Mouse (Mus musculus): ENCODE measurements around the gene Rubcnl. TPM values are rescaled to one million over a fixed set of nuclear protein-coding genes. Genes with fewer than 3 reads are reported as not detected.
A peak's percentile ranks its signal among the peaks of the same experiment; 100 is the strongest.

Gene Rubcnl
- total and polyA plus RNA-seq, 3 experiments = 0.04 to 0.06 TPM; not detected in 1

DNA sequence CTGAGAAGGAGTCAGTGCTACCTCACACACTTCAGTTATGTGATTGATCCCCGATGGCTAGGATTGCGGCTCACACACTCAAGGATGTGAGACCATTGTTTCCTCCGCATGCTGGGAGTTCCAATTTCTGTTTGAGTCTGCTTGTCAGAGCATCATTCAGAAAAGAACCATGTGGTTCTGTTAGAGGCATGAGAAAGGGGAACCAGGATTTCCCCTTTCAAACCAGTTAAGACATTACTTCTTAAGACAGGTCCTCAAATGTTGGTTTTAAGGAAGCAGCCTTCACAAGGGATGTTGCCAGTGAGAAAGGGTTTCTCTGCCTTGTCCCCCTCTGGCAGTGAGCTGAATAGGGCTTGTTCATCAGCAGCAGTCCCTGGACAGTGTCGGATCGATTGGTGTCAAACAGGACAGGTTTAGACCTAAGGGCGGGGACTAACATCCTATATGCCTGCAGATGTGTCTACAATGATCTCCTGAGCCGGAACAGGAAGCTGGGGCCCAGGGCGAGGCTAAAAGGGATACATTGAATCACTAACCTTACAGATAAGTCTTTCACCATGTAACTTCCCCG, 41.1 kb downstream of the Rubcnl start:
- DNase-seq (ENCODE audit: low read depth, low spot score) = peak; percentile 47
- no peaks in the 10 kb centered on the region for H3K27me3 ChIP-seq (ENCODE audit: control insufficient read depth in 1 of 2, insufficient read depth in 2 of 2, low read length in 2 of 2)
- H3K4me1 ChIP-seq (ENCODE audit: control insufficient read depth in 1 of 2, insufficient read depth in 2 of 2, low read length in 2 of 2) = peaks cover 0 to 5% of the 10 kb centered on the region in 2 experiments; a peak in 1 of 4 replicates
- no peaks in the 10 kb centered on the region for H3K9me3 ChIP-seq (replicated peaks; ENCODE audit: insufficient read depth, low read length)
- H3K4me3 ChIP-seq (ENCODE audit: control insufficient read depth in 1 of 2, insufficient read depth in 1 of 2, low read depth in 2 of 2, low read length in 2 of 2) = no peak overlapping the region
- H3K27ac ChIP-seq (ENCODE audit: control insufficient read depth, low read depth, low read length) = no peak overlapping the region
- no peak overlapping the region for H3K9ac ChIP-seq (ENCODE audit: control insufficient read depth, low read depth, low read length, poor library complexity, severe bottlenecking)
- no peaks in the 10 kb centered on the region for H3K79me2 ChIP-seq (ENCODE audit: control insufficient read depth, insufficient read depth, low read length, poor library complexity)
- H3K36me3 ChIP-seq (ENCODE audit: control insufficient read depth in 1 of 2, insufficient read depth in 2 of 2, low read length in 2 of 2) = peaks cover 0 to 2% of the 10 kb centered on the region in 2 experiments; a peak in 1 of 4 replicates
- TF ChIP-seq POLR2AphosphoS5 (IDR thresholded peaks at IDR 0.05; ENCODE audit: borderline replicate concordance, low read depth, low read length) (no peak), ELF1 (IDR thresholded peaks at IDR 0.05; ENCODE audit: low read depth, low read length) (peak; percentile 18; the same call in 1 of the 2 replicates)

DNA sequence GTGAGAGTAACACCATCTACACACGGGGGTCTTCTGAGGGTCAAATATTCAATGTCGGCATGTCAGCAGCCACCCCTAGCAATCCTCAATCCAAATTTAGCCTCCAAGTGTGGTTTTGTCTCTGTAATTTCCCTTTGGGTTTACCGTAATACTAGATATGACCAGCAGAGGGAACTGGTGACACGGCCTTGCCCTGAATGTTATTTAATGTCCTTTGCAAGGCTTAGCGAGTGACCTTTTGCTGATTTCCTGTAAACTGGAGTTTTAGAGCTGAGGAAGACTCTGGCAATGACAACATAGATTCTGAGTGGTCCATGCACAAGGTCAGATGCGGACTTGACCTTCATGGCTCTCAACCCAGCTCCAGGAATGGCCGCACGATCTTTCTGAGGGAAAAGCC, 44.7 kb downstream of the Rubcnl start:
- Histone ChIP-seq H3K4me1 (ENCODE audit: control insufficient read depth in 1 of 2, insufficient read depth in 2 of 2, low read length in 2 of 2) (peaks cover 0 to 5% of the 10 kb centered on the region in 2 experiments; a peak in 1 of 4 replicates), H3K27me3 (ENCODE audit: control insufficient read depth in 1 of 2, insufficient read depth in 2 of 2, low read length in 2 of 2) (no peaks in the 10 kb centered on the region; a peak in 1 of 4 replicates), H3K27ac (ENCODE audit: control insufficient read depth, low read depth, low read length) (no peak overlapping the region)

DNA sequence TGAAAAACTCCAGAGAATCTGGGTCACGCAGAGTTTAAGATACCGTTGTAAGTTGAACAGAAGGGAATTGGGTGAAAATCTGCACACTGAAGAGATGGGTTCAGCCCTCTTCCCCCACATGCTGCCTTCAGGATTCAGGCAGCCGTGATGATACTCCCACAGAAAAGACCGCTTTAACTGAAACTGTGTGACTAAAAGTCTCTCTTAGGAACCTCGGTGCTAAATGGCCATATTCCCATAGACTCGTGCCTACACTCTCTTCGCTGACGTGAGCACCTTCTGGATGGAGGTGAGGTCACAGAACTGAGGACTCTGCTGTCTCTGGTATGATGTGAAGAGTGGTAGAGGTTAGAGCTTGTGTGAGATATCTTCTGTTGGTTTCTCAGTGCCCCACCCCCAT, 48.1 kb downstream of the Rubcnl start:
- Histone ChIP-seq H3K27ac (ENCODE audit: control insufficient read depth, low read depth, low read length) (no peak overlapping the region), H3K9me3 (replicated peaks; ENCODE audit: insufficient read depth, low read length) (no peaks in the 10 kb centered on the region), H3K79me2 (ENCODE audit: control insufficient read depth, insufficient read depth, low read length, poor library complexity) (no peaks in the 10 kb centered on the region), H3K4me1 (ENCODE audit: control insufficient read depth in 1 of 2, insufficient read depth in 2 of 2, low read length in 2 of 2) (no peaks in the 10 kb centered on the region), H3K27me3 (ENCODE audit: control insufficient read depth in 1 of 2, insufficient read depth in 2 of 2, low read length in 2 of 2) (no peaks in the 10 kb centered on the region; a peak in 1 of 4 replicates), H3K36me3 (ENCODE audit: control insufficient read depth in 1 of 2, insufficient read depth in 2 of 2, low read length in 2 of 2) (no peaks in the 10 kb centered on the region), H3K4me3 (ENCODE audit: control insufficient read depth in 1 of 2, insufficient read depth in 1 of 2, low read depth in 2 of 2, low read length in 2 of 2) (no peak overlapping the region), H3K9ac (ENCODE audit: control insufficient read depth, low read depth, low read length, poor library complexity, severe bottlenecking) (no peak overlapping the region)
- no peak for TF ChIP-seq CTCF (IDR thresholded peaks at IDR 0.05 in 2 of 3, conservative IDR thresholded peaks at IDR 0.05 in 1 of 3; ENCODE audit: control insufficient read depth in 1 of 3, insufficient read depth in 1 of 3, low read depth in 2 of 3, low read length in 3 of 3, poor library complexity in 1 of 3, severe bottlenecking in 1 of 3)
- TF ChIP-seq TBP (IDR thresholded peaks at IDR 0.05; ENCODE audit: low read depth, low read length) = no peak
- TF ChIP-seq ELF1 (IDR thresholded peaks at IDR 0.05; ENCODE audit: low read depth, low read length) = no peak
- TF ChIP-seq CHD2 (IDR thresholded peaks at IDR 0.05; ENCODE audit: low read length) = no peak
- no peak for TF ChIP-seq MEF2A (IDR thresholded peaks at IDR 0.05; ENCODE audit: extremely low read depth, insufficient replicate concordance, low read depth, low read length, poor library complexity, severe bottlenecking)
- no peak for TF ChIP-seq ZC3H11A (IDR thresholded peaks at IDR 0.05; ENCODE audit: low read depth, low read length)
- TF ChIP-seq TCF12 (IDR thresholded peaks at IDR 0.05; ENCODE audit: low read depth, low read length) = no peak
- TF ChIP-seq GABPA (IDR thresholded peaks at IDR 0.05; ENCODE audit: low read depth, low read length) = no peak
- no peak for TF ChIP-seq USF2 (IDR thresholded peaks at IDR 0.05; ENCODE audit: borderline replicate concordance in 1 of 2, insufficient read depth in 1 of 2, low read depth in 1 of 2, low read length in 2 of 2)
- DNase-seq (ENCODE audit: low read depth, low spot score) = no peak

More for the DNA sequence above, 44.7 kb downstream of the Rubcnl start:
- DNase-seq (ENCODE audit: low read depth, low spot score) = peak; percentile 65
- Histone ChIP-seq H3K36me3 (ENCODE audit: control insufficient read depth in 1 of 2, insufficient read depth in 2 of 2, low read length in 2 of 2) (peaks cover 0 to 2% of the 10 kb centered on the region in 2 experiments; a peak in 1 of 4 replicates), H3K79me2 (ENCODE audit: control insufficient read depth, insufficient read depth, low read length, poor library complexity) (no peaks in the 10 kb centered on the region), H3K4me3 (ENCODE audit: control insufficient read depth in 1 of 2, insufficient read depth in 1 of 2, low read depth in 2 of 2, low read length in 2 of 2) (no peak overlapping the region), H3K9ac (ENCODE audit: control insufficient read depth, low read depth, low read length, poor library complexity, severe bottlenecking) (no peak overlapping the region), H3K9me3 (replicated peaks; ENCODE audit: insufficient read depth, low read length) (no peaks in the 10 kb centered on the region)
- no peak for TF ChIP-seq SIN3A (IDR thresholded peaks at IDR 0.05; ENCODE audit: low read length)
- TF ChIP-seq CTCF (IDR thresholded peaks at IDR 0.05 in 2 of 3, conservative IDR thresholded peaks at IDR 0.05 in 1 of 3; ENCODE audit: control insufficient read depth in 1 of 3, insufficient read depth in 1 of 3, low read depth in 2 of 3, low read length in 3 of 3, poor library complexity in 1 of 3, severe bottlenecking in 1 of 3) = peak; percentile 46 to 89 (median 83)
- TF ChIP-seq UBTF (IDR thresholded peaks at IDR 0.05; ENCODE audit: borderline replicate concordance, insufficient read depth, low read depth, low read length) = no peak
- TF ChIP-seq KAT2A (conservative IDR thresholded peaks at IDR 0.05; ENCODE audit: low read depth, low read length) = no peak
- no peak for TF ChIP-seq CHD2 (IDR thresholded peaks at IDR 0.05; ENCODE audit: low read length)
- no peak for TF ChIP-seq MYC (IDR thresholded peaks at IDR 0.05; ENCODE audit: low read depth, low read length)
- TF ChIP-seq JUND (IDR thresholded peaks at IDR 0.05; ENCODE audit: low read depth, low read length) = 0 out of 2 replicates have a peak, but pooled peaks have one; percentile 19
- TF ChIP-seq ZC3H11A (IDR thresholded peaks at IDR 0.05; ENCODE audit: low read depth, low read length) = peak; percentile 87
- TF ChIP-seq ZNF384 (IDR thresholded peaks at IDR 0.05; ENCODE audit: low read depth, low read length) = no peak
- TF ChIP-seq RAD21 (IDR thresholded peaks at IDR 0.05; ENCODE audit: low read depth, low read length) = peak; percentile 97
- TF ChIP-seq MAZ (IDR thresholded peaks at IDR 0.05; ENCODE audit: low read depth, low read length) = no peak
- TF ChIP-seq SMC3 (IDR thresholded peaks at IDR 0.05; ENCODE audit: low read depth, low read length) = peak; percentile 91

Measured in MEL (cell line).